Mouse (Mus musculus): ENCODE measurements around the gene Pde6c. TPM values are rescaled to one million over a fixed set of nuclear protein-coding genes. Genes with fewer than 3 reads are reported as not detected.

Pde6c gene
- polyA plus RNA-seq (2015; fragmentation: Nextera tagmentation; extraction: Ambion mirVana), result 0.14 TPM in 1 of 2 replicates, not detected in the other

- no peak for ATAC-seq (ENCODE audit: extremely low read depth, insufficient number of reproducible peaks, low FRiP score, low TSS enrichment)
- Histone ChIP-seq H3K4me1 (peaks cover 7% of the 10 kb centered on the region; the same call in 1 of the 2 replicates), H3K9me3 (no peaks in the 10 kb centered on the region), H3K4me3 (no peak within 1 kb of the TSS), H3K27ac (replicated peaks) (no peak within 1 kb of the TSS), H3K9ac (no peak within 1 kb of the TSS), H3K27me3 (replicated peaks) (0 out of 2 replicates have a peak, but pooled peaks cover 2% of the 10 kb centered on the region), H3K4me2 (no peak within 1 kb of the TSS), H3K36me3 (no peaks in the 10 kb centered on the region)
- 74% methylated on average over 6 of the region's 6 CpGs for WGBS
These were observed at the start of gene Pde6c for GRCm38 (mm10) chr19:38132481-38132880. Gene Pde6c, plus strand, starts transcription at chr19:38132781.

- 60% methylated on average over 5 of the region's 5 CpGs for WGBS
- no peak overlapping the region for H3K27ac ChIP-seq (replicated peaks)
These were observed 49.6 kb upstream of the Pde6c start for GRCm38 (mm10) chr19:38082931-38083525.

GRCm38 (mm10) chr19:38085841-38086240 lies 46.7 kb upstream of the Pde6c start:
- no peak for ATAC-seq (ENCODE audit: extremely low read depth, insufficient number of reproducible peaks, low FRiP score, low TSS enrichment)

More at GRCm38 (mm10) chr19:38082931-38083525, 49.6 kb upstream of the Pde6c start:
- Histone ChIP-seq H3K9ac (no peak overlapping the region), H3K4me1 (peaks cover 7% of the 10 kb centered on the region; the same call in 1 of the 2 replicates), H3K9me3 (no peaks in the 10 kb centered on the region), H3K4me2 (no peak overlapping the region), H3K36me3 (no peaks in the 10 kb centered on the region), H3K4me3 (no peak overlapping the region), H3K27me3 (replicated peaks) (peaks cover 18% of the 10 kb centered on the region; the same call in 1 of the 2 replicates)
- no peak for ATAC-seq (ENCODE audit: extremely low read depth, insufficient number of reproducible peaks, low FRiP score, low TSS enrichment)

GRCm38 (mm10) chr19:38086948-38087551 lies 45.5 kb upstream of the Pde6c start:
- H3K4me2 ChIP-seq, result no peak overlapping the region
- H3K4me3 ChIP-seq, result no peak overlapping the region
- no peaks in the 10 kb centered on the region for H3K9me3 ChIP-seq
- peaks cover 18% of the 10 kb centered on the region; the same call in 1 of the 2 replicates for H3K27me3 ChIP-seq (replicated peaks)
- H3K36me3 ChIP-seq, result no peaks in the 10 kb centered on the region
- H3K4me1 ChIP-seq, result peaks cover 7% of the 10 kb centered on the region; the same call in 1 of the 2 replicates
- peak; percentile 37; the same call in 1 of the 2 replicates for ATAC-seq (ENCODE audit: extremely low read depth, insufficient number of reproducible peaks, low FRiP score, low TSS enrichment)
- no peak overlapping the region for H3K27ac ChIP-seq (replicated peaks)
- H3K9ac ChIP-seq, result no peak overlapping the region
- WGBS, result 44% methylated on average over 11 of the region's 11 CpGs

More at GRCm38 (mm10) chr19:38085841-38086240, 46.7 kb upstream of the Pde6c start:
- peaks cover 7% of the 10 kb centered on the region; the same call in 1 of the 2 replicates for H3K4me1 ChIP-seq
- H3K4me3 ChIP-seq, result no peak overlapping the region
- H3K4me2 ChIP-seq, result no peak overlapping the region
- H3K9ac ChIP-seq, result no peak overlapping the region
- no peak overlapping the region for H3K27ac ChIP-seq (replicated peaks)
- no peaks in the 10 kb centered on the region for H3K36me3 ChIP-seq
- WGBS, result 70% methylated on average over 4 of the region's 4 CpGs
- H3K9me3 ChIP-seq, result no peaks in the 10 kb centered on the region
- H3K27me3 ChIP-seq (replicated peaks), result peaks cover 18% of the 10 kb centered on the region; the same call in 1 of the 2 replicates

GRCm38 (mm10) chr19:38089358-38089757 lies 43.2 kb upstream of the Pde6c start:
- Histone ChIP-seq H3K36me3 (no peaks in the 10 kb centered on the region), H3K4me1 (peaks cover 7% of the 10 kb centered on the region; the same call in 1 of the 2 replicates), H3K27me3 (replicated peaks) (peaks cover 28% of the 10 kb centered on the region), H3K9me3 (no peaks in the 10 kb centered on the region), H3K27ac (replicated peaks) (no peak overlapping the region), H3K9ac (no peak overlapping the region), H3K4me3 (no peak overlapping the region), H3K4me2 (no peak overlapping the region)
- ATAC-seq (ENCODE audit: extremely low read depth, insufficient number of reproducible peaks, low FRiP score, low TSS enrichment), result no peak
- WGBS, result 63% methylated on average over 8 of the region's 8 CpGs

GRCm38 (mm10) chr19:38091512-38091985 lies 41.0 kb upstream of the Pde6c start:
- ATAC-seq (ENCODE audit: extremely low read depth, insufficient number of reproducible peaks, low FRiP score, low TSS enrichment), result no peak
- Histone ChIP-seq H3K27me3 (replicated peaks) (peaks cover 36% of the 10 kb centered on the region), H3K9me3 (no peaks in the 10 kb centered on the region), H3K4me1 (peaks cover 7% of the 10 kb centered on the region; the same call in 1 of the 2 replicates), H3K4me2 (no peak overlapping the region), H3K4me3 (no peak overlapping the region), H3K9ac (no peak overlapping the region), H3K27ac (replicated peaks) (no peak overlapping the region), H3K36me3 (no peaks in the 10 kb centered on the region)
- 64% methylated on average over 4 of the region's 4 CpGs for WGBS

GRCm38 (mm10) chr19:38096231-38096630 lies 36.4 kb upstream of the Pde6c start:
- Histone ChIP-seq H3K4me2 (no peak overlapping the region), H3K4me1 (peaks cover 9% of the 10 kb centered on the region; the same call in 1 of the 2 replicates), H3K4me3 (no peak overlapping the region), H3K27ac (replicated peaks) (no peak overlapping the region), H3K9ac (no peak overlapping the region), H3K27me3 (replicated peaks) (peaks cover 75% of the 10 kb centered on the region), H3K9me3 (no peaks in the 10 kb centered on the region), H3K36me3 (no peaks in the 10 kb centered on the region)
- WGBS, result 5% methylated on average over 4 of the region's 4 CpGs
- ATAC-seq (ENCODE audit: extremely low read depth, insufficient number of reproducible peaks, low FRiP score, low TSS enrichment), result no peak

GRCm38 (mm10) chr19:38096858-38097758 lies 35.5 kb upstream of the Pde6c start, which contains the start of gene Ffar4:
Gene Ffar4, plus strand, starts transcription at chr19:38097071.
- no peak within 1 kb of the TSS for H3K9ac ChIP-seq
- H3K36me3 ChIP-seq, result no peaks in the 10 kb centered on the region
- H3K27ac ChIP-seq (replicated peaks), result no peak within 1 kb of the TSS
- H3K4me1 ChIP-seq, result peaks cover 9% of the 10 kb centered on the region; the same call in 1 of the 2 replicates
- H3K4me3 ChIP-seq, result peak within 1 kb of the TSS; percentile 43
- 1% methylated on average over 77 of the region's 77 CpGs for WGBS
- peak within 1 kb of the TSS; percentile 64 for H3K4me2 ChIP-seq
- peaks cover 80% of the 10 kb centered on the region for H3K27me3 ChIP-seq (replicated peaks)
- H3K9me3 ChIP-seq, result no peaks in the 10 kb centered on the region
- no peak for ATAC-seq (ENCODE audit: extremely low read depth, insufficient number of reproducible peaks, low FRiP score, low TSS enrichment)

GRCm38 (mm10) chr19:38107871-38108270 lies 24.7 kb upstream of the Pde6c start:
- WGBS, result 80% methylated on average over 4 of the region's 4 CpGs
- H3K4me3 ChIP-seq, result no peak overlapping the region
- no peak overlapping the region for H3K27ac ChIP-seq (replicated peaks)
- no peak overlapping the region for H3K9ac ChIP-seq
- peaks cover 38% of the 10 kb centered on the region for H3K27me3 ChIP-seq (replicated peaks)
- no peaks in the 10 kb centered on the region for H3K9me3 ChIP-seq
- no peak overlapping the region for H3K4me2 ChIP-seq
- ATAC-seq (ENCODE audit: extremely low read depth, insufficient number of reproducible peaks, low FRiP score, low TSS enrichment), result no peak
- H3K36me3 ChIP-seq, result no peaks in the 10 kb centered on the region
- peaks cover 10% of the 10 kb centered on the region for H3K4me1 ChIP-seq

- no peak overlapping the region for H3K9ac ChIP-seq
- no peak overlapping the region for H3K27ac ChIP-seq (replicated peaks)
- H3K27me3 ChIP-seq (replicated peaks), result peaks cover 42% of the 10 kb centered on the region
- H3K36me3 ChIP-seq, result no peaks in the 10 kb centered on the region
- H3K4me3 ChIP-seq, result no peak overlapping the region
- no peak for ATAC-seq (ENCODE audit: extremely low read depth, insufficient number of reproducible peaks, low FRiP score, low TSS enrichment)
- no peaks in the 10 kb centered on the region for H3K9me3 ChIP-seq
- H3K4me2 ChIP-seq, result no peak overlapping the region
- H3K4me1 ChIP-seq, result peaks cover 13% of the 10 kb centered on the region
- WGBS, result 79% methylated on average over 15 of the region's 15 CpGs
These were observed 22.9 kb upstream of the Pde6c start for GRCm38 (mm10) chr19:38109506-38110242.

Data from heart, embryonic 13.5 days (tissue).